Mouse (Mus musculus) gastrocnemius, postnatal 14 days (tissue): ENCODE results near the gene Foxp1. TPM values are rescaled to one million over a fixed set of nuclear protein-coding genes. Genes with fewer than 3 reads are reported as not detected.

Experiments
- DNase-seq: peaks from one replicate; pipeline ENCODE4 v3.0.0; 2021; ENCODE audit warnings: mixed read lengths
- intact Hi-C: fragments of 180-260 bp; cut with DNase I; formaldehyde crosslinking; loops from one replicate; pipeline ENCODE4 v1.15.1; 2025; ENCODE audit warnings: low total_unique reads
- total RNA-seq, 2 experiments: library from RNA; stranded (reverse); gene quantifications; 2 replicates each; pipeline ENCODE4 v1.2.3; 2021

Foxp1 gene
- total RNA-seq, 2 experiments from 2014 or later, result 18.0 to 20.7 TPM

DNA sequence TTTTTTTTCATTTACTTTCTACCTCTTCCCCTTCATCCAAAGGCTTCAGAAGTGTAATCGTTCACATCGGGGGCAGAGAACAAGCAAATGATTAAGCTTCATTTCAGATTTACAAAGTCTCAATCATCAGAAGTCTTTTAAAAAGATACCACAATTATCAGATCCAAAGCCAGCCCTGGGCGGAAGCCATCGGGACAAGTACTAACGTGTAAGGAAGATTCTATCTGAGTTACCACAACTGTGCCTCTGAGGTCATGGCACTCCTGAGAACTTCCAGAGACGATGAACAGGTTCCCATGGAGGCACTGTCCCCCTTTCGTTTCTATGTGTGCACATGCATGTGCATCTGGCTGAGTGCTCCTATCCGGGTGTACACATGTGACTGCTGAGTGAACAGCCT lies 269.2 kb downstream of the Foxp1 start:
- intact Hi-C loops, result no loop called here
- no peak for DNase-seq

GRCm38 (mm10) chr6:99252816-99253215 lies 269.7 kb downstream of the Foxp1 start:
- intact Hi-C loops, result no loop called here
- DNase-seq, result no peak

GRCm38 (mm10) chr6:99251924-99252323 lies 270.6 kb downstream of the Foxp1 start:
- intact Hi-C loops, result no loop called here
- DNase-seq, result no peak

DNA sequence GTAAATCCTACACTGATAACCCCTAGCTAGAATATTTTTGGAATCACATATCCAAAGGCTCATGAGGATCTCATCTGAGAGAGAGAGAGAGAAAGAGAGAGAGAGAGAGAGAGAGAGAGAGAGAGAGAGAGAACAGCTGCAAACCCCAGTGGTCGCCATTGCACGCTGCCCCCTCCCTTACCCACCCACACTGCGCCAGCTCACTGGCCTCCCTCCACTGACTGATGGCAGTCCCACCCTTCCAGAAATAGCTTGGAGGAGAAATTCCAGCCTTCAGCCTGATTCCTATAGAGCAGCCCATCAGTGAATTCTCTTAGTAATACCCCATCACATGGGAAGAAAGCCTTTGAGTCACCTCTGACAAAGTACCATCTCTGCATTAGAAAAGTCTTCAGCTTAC lies 271.3 kb downstream of the Foxp1 start:
- intact Hi-C loops, result no loop called here
- DNase-seq, result no peak

DNA sequence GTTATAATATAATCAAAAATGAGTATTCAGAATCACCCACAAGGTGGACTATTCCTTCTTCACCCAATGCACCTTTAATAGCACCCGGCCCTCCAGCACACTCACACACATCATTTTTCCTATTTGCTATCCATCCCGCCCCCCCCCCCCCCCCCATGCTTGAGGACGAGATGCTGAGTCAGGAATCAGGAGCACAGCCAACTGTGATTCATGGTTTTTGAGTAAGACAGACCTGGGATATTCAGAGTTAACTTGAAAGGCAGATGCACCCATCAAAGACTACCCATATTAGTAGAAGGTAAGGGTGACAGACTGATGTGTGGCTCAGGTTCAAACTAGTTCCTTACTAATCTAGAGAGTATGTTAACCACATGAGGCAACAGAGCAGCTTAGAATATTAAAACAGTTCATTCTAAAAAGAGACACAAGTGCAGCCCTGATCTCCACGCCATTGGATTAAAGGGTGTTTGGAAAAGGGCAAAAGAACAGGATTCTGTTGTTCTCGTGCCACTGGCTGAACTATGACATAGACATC lies 273.0 kb downstream of the Foxp1 start:
- DNase-seq, result no peak
- intact Hi-C loops, result no loop called here

DNA sequence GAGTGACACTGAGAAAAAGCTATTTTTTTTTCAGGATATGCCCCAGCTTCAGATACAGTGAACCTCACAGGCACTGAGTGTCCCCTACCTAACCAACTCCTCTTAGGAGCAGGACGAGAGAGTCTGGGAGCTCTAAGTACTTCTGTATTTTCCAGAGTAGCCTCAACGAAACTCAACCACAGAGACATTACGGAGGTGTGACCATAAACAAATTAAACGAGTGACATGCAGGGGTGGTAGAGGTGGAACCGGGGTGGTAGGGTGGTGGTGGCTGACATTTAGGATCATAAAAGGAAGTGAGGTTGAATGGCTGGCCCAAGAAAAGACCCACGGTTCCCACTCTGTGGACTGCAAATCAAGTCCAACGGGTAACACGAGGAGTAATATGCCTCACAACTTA lies 274.1 kb downstream of the Foxp1 start:
- intact Hi-C loops, result no loop called here
- no peak for DNase-seq

GRCm38 (mm10) chr6:99241625-99242395 lies 280.7 kb downstream of the Foxp1 start:
- no peak for DNase-seq
- intact Hi-C loops, result no loop called here

- intact Hi-C loops, result no loop called here
- DNase-seq, result no peak
Measured at GRCm38 (mm10) chr6:99240764-99241163, 281.8 kb downstream of the Foxp1 start.

DNA sequence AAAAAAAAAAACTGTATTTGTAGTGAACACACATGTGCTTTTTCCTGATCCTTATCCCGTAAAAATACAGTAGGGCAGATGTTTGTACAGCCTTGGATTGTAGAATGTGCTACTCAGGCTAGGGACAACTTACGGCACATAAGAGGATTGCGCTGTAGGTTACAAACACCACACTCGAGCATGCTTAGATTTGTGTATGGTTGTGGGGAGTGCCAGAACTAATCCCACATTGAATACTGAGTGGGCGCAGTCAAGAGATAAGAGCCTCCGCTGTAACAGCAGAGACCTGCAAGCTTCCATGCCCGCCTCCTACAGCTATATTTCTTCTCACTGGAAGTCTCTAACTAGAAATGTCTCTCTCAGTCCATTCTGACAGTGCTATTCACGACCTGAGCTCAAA lies 286.9 kb downstream of the Foxp1 start:
- DNase-seq, result no peak
- intact Hi-C loops, result no loop called here

GRCm38 (mm10) chr6:99233411-99233810 lies 289.1 kb downstream of the Foxp1 start:
- no peak for DNase-seq
- intact Hi-C loops, result no loop called here

GRCm38 (mm10) chr6:99228336-99228870 lies 294.1 kb downstream of the Foxp1 start:
- intact Hi-C loops, result no loop called here

GRCm38 (mm10) chr6:99221147-99221546 lies 301.4 kb downstream of the Foxp1 start:
- no peak for DNase-seq
- intact Hi-C loops, result no loop called here

More at GRCm38 (mm10) chr6:99228336-99228870, 294.1 kb downstream of the Foxp1 start:
- no peak for DNase-seq

DNA sequence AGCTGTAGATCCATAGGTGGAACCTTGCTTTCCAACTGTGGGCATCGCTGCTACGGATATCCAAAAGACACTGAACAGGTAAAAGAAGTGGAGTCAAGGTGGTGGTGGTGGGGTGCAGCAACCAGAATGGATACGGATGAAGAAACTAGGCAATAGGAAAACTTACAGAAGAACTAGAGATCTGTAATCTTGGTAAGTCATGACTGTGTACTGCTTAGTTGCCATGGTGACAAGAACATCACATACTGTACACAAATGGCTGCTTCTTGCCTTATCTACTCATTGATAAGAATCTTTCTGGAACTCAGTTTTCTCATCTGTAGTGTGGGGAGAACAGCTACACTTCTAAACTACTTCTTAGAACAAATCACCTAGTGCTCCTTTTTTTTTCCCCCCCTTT lies 302.0 kb downstream of the Foxp1 start:
- intact Hi-C loops, result no loop called here
- no peak for DNase-seq

- intact Hi-C loops, result no loop called here
Measured at GRCm38 (mm10) chr6:99217846-99218245, 304.7 kb downstream of the Foxp1 start.

GRCm38 (mm10) chr6:99217155-99217554 lies 305.4 kb downstream of the Foxp1 start:
- intact Hi-C loops, result no loop called here

More at GRCm38 (mm10) chr6:99217846-99218245, 304.7 kb downstream of the Foxp1 start:
- no peak for DNase-seq

GRCm38 (mm10) chr6:99212461-99212860 lies 310.1 kb downstream of the Foxp1 start:
- no peak for DNase-seq
- intact Hi-C loops, result no loop called here

More at GRCm38 (mm10) chr6:99217155-99217554, 305.4 kb downstream of the Foxp1 start:
- no peak for DNase-seq

- intact Hi-C loops, result no loop called here
- no peak for DNase-seq
Measured at GRCm38 (mm10) chr6:99211663-99212333, 310.7 kb downstream of the Foxp1 start.

- DNase-seq, result no peak
- intact Hi-C loops, result no loop called here
Measured at GRCm38 (mm10) chr6:99210161-99210560, 312.4 kb downstream of the Foxp1 start.

DNA sequence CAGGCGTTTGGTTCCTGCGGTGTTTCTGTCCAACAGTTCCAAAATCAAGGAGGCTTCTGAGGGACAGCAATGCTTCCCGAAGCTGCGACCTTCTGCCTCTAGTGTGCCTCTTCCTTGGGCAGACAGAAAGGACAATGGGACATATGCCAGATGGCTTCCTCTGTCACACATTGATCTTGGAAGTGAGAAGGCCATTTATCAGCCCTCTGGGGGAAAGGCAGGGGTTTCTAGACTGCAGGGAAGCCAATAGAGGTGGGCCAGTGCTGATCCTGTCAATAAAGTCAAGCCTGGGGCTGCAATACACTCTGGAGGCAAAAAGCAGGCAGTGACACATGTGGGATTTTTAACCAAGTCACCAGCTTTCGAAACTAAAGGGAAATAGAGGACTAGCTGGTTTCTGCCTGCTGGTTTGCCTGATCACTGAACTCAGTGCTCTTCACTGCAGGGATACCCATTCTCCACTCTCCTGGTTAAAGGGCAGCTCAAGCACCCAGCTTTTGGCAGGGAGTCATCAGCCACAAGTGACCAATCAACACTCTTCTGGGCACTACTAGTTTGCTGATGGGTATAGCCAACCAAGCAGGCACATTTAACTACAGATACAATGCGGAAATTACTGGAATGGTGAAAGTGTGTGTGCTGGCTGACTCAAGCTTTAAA lies 315.2 kb downstream of the Foxp1 start:
- intact Hi-C loops, result no loop called here
- no peak for DNase-seq

GRCm38 (mm10) chr6:99206437-99206870 lies 316.1 kb downstream of the Foxp1 start:
- intact Hi-C loops, result no loop called here

More at GRCm38 (mm10) chr6:99206437-99206870, 316.1 kb downstream of the Foxp1 start:
- DNase-seq, result no peak
